Mouse (Mus musculus): Measurements from ENCODE around the gene Bsn.
A peak's percentile ranks its signal among the peaks of the same experiment; 100 is the strongest.

DNA sequence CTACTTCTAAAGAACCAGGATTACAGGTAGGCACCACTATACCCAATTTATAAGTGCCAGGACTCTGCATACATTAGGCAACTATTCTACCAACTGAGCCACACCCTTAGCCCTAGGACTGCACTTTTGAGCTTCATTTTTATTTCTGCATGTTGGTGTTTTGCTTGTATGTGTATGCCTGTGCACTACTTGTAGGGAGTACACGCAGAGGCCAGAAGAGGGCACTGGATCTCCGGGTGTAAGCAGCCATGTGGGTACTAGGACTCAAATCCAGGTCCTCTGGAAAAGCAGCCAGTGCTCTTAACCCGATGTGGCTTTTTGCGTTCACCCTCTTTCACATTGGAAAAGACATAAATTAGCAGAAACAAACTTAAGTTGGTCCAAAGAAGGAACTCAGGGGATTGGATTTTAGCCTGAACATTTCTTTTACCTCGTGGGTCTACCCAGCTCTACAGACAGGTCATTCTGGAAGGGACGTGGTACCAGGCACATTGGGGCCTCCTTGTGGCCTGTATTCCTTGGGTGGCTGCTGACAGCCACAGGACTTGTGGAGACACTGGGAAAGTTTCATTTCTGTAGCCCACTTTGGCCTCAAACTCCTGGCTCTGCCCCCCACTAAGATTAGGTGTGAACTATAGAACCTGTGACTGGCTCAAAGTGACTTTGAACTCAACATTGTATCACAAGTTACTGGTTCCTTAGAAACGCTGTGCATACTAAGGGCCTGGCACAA is 50.1 kb downstream of the Bsn start:
- TF ChIP-seq CTCF (IDR thresholded peaks at IDR 0.05; ENCODE audit: low read depth) (peak; percentile 42), EP300 (IDR thresholded peaks at IDR 0.05; ENCODE audit: low read depth) (no peak)

Measured in liver, postnatal 0 days (tissue).